Mouse (Mus musculus) erythroblast, adult 5-6 weeks (primary cell): ENCODE data around the gene Dusp23. TPM values are rescaled to one million over a fixed set of nuclear protein-coding genes. Genes with fewer than 3 reads are reported as not detected.

ENCODE experiments used
- total RNA-seq, 2 experiments: library from RNA; stranded (forward) in 1 of 2; stranded (reverse) in 1 of 2; fragments of 150-400 nt in 1 of 2; fragments of 200-764, 138-1000 nt in 1 of 2; gene quantifications; 2 replicates each; pipeline versions ENCODE4 v1.2.3 to v1.2.4; 2015 to 2017; ENCODE audit warnings: low replicate concordance in 2 of 2

Gene Dusp23
- total RNA-seq, 2 experiments from 2014 or later = 0.77 to 3.7 TPM

Other genes with a start within 250 kb of the Dusp23 start
- gene Slamf9, start 157.6 kb downstream of the Dusp23 start, total RNA-seq (2015; ENCODE audit: low replicate concordance) = 4.0 TPM in 1 of 2 replicates, not detected in the other
- gene Slamf9, start 157.6 kb downstream of the Dusp23 start, total RNA-seq (2017; ENCODE audit: low replicate concordance) = 0.70 and 0.77 TPM in 2 replicates
- not detected in 2 replicates for gene Igsf9, start 151.2 kb downstream of the Dusp23 start, total RNA-seq (2015; ENCODE audit: low replicate concordance)
- gene Igsf9, start 151.2 kb downstream of the Dusp23 start, total RNA-seq (2017; ENCODE audit: low replicate concordance) = not detected in 2 replicates
- gene Tagln2, start 132.9 kb downstream of the Dusp23 start, total RNA-seq (2015; ENCODE audit: low replicate concordance) = 135 and 151 TPM in 2 replicates
- 52.7 and 53.7 TPM in 2 replicates for gene Tagln2, start 132.9 kb downstream of the Dusp23 start, total RNA-seq (2017; ENCODE audit: low replicate concordance)
- gene Cfap45, start 112.2 kb downstream of the Dusp23 start, total RNA-seq (2015; ENCODE audit: low replicate concordance) = not detected in 2 replicates
- gene Cfap45, start 112.2 kb downstream of the Dusp23 start, total RNA-seq (2017; ENCODE audit: low replicate concordance) = 0.28 TPM in 1 of 2 replicates, not detected in the other
- not detected in 2 replicates for gene Vsig8, start 77.0 kb downstream of the Dusp23 start, total RNA-seq (2015; ENCODE audit: low replicate concordance)
- gene Vsig8, start 77.0 kb downstream of the Dusp23 start, total RNA-seq (2017; ENCODE audit: low replicate concordance) = not detected in 2 replicates
- not detected in 2 replicates for gene Slamf8, start 42.4 kb downstream of the Dusp23 start, total RNA-seq (2015; ENCODE audit: low replicate concordance)
- 0.68 TPM in 1 of 2 replicates, not detected in the other for gene Slamf8, start 42.4 kb downstream of the Dusp23 start, total RNA-seq (2017; ENCODE audit: low replicate concordance)
- gene Fcrl6, start 30.4 kb downstream of the Dusp23 start, total RNA-seq (2015; ENCODE audit: low replicate concordance) = not detected in 2 replicates
- gene Fcrl6, start 30.4 kb downstream of the Dusp23 start, total RNA-seq (2017; ENCODE audit: low replicate concordance) = not detected in 2 replicates
- gene Crp, start 65.1 kb upstream of the Dusp23 start, total RNA-seq (2015; ENCODE audit: low replicate concordance) = not detected in 2 replicates
- not detected in 2 replicates for gene Crp, start 65.1 kb upstream of the Dusp23 start, total RNA-seq (2017; ENCODE audit: low replicate concordance)